Mouse (Mus musculus) kidney, embryonic 14.5 days (tissue): Measurements from ENCODE around the gene Bcl2l13. TPM values are rescaled to one million over a fixed set of nuclear protein-coding genes. Genes with fewer than 3 reads are reported as not detected.

Source experiments
- ATAC-seq: fragments of 200-750 bp; cut with Nextera tagmentation; 2 replicates; pipeline ENCODE4 v1.8.0; 2017; ENCODE audit warnings: moderate number of reproducible peaks, mild to moderate bottlenecking, moderate TSS enrichment, moderate library complexity; ENCODE audit not compliant: low FRiP score, low TSS enrichment
- H3K27ac ChIP-seq: fragments of 300-500 bp; sonication (generic); 2 replicates; pipeline ENCODE4 v1.5.1; 2014; ENCODE audit warnings: low read depth, mild to moderate bottlenecking, low read length, moderate library complexity, mixed read lengths
- H3K27me3 ChIP-seq: fragments of 300-500 bp; sonication (generic); 2 replicates; pipeline ENCODE4 v1.6.1; 2014; ENCODE audit warnings: mild to moderate bottlenecking, low read length; ENCODE audit not compliant: control insufficient read depth, insufficient read depth
- H3K36me3 ChIP-seq: fragments of 300-500 bp; sonication (generic); 2 replicates; pipeline ENCODE4 v1.6.1; 2014; ENCODE audit warnings: low read length, mixed read lengths; ENCODE audit not compliant: control insufficient read depth, insufficient read depth
- H3K4me1 ChIP-seq: fragments of 300-500 bp; sonication (generic); 2 replicates; pipeline ENCODE4 v1.6.1; 2014; ENCODE audit warnings: low read length, mixed read lengths; ENCODE audit not compliant: control insufficient read depth, insufficient read depth
- H3K4me2 ChIP-seq: fragments of 300-500 bp; sonication (generic); replicated peaks from 2 replicates; pipeline ENCODE4 v1.6.1; 2014; ENCODE audit warnings: low read depth, mild to moderate bottlenecking, low read length
- H3K4me3 ChIP-seq: fragments of 300-500 bp; sonication (generic); 2 replicates; pipeline ENCODE4 v1.5.1; 2014; ENCODE audit warnings: mild to moderate bottlenecking, low read length
- H3K9ac ChIP-seq: fragments of 300-500 bp; sonication (generic); 2 replicates; pipeline ENCODE4 v1.6.1; 2014; ENCODE audit warnings: low read depth, mild to moderate bottlenecking, low read length, moderate library complexity
- H3K9me3 ChIP-seq: fragments of 300-500 bp; sonication (generic); 2 replicates; pipeline ENCODE4 v1.6.1; 2016; ENCODE audit warnings: low read length; ENCODE audit not compliant: control insufficient read depth
- WGBS: fragments of 180-500 bp; shearing (Covaris S2); extraction: QIAGEN DNeasy Blood & Tissue Kit; methylation state at CpG from one replicate; pipeline ENCODE4 v1.1.7; 2014; 5-methylcytosine and 5-hydroxymethylcytosine counted together
- polyA plus RNA-seq: library from polyadenylated mRNA; unstranded; fragments of >200 nt; fragmentation: Nextera tagmentation; extraction: Ambion mirVana; gene quantifications from 2 replicates; pipeline ENCODE4 v1.2.1, GENCODE M21; 2014

The Bcl2l13 gene
- polyA plus RNA-seq, 1 experiment from 2014 or later = 34.0 TPM

DNA sequence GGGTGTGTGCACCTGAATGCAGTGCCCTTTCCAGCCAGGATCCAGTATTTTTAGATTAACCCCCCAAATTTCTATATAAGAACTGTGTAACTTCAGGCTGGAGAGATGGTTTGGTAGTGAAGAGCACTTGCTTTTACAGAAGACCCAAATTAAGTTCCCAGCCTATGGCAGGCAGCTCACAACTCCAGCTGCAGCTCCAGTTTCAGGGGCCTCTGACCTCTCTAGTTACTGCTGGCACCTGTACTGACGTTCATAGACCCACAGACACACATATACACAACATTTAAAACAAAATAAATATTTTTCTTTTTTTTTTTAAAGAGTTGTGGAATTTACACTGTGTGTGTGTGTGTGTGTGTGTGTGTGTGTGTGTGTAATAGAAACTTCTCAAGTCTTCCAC is 93.4 kb downstream of the Bcl2l13 start:
- Histone ChIP-seq H3K4me3 (no peak overlapping the region), H3K4me1 (no peaks in the 10 kb centered on the region), H3K9ac (no peak overlapping the region), H3K4me2 (no peak overlapping the region), H3K36me3 (peaks cover 14% of the 10 kb centered on the region), H3K27ac (no peak overlapping the region), H3K9me3 (no peaks in the 10 kb centered on the region), H3K27me3 (no peaks in the 10 kb centered on the region)
- ATAC-seq = no peak
- 13% methylated on average over 1 of the region's 1 CpGs for WGBS

DNA sequence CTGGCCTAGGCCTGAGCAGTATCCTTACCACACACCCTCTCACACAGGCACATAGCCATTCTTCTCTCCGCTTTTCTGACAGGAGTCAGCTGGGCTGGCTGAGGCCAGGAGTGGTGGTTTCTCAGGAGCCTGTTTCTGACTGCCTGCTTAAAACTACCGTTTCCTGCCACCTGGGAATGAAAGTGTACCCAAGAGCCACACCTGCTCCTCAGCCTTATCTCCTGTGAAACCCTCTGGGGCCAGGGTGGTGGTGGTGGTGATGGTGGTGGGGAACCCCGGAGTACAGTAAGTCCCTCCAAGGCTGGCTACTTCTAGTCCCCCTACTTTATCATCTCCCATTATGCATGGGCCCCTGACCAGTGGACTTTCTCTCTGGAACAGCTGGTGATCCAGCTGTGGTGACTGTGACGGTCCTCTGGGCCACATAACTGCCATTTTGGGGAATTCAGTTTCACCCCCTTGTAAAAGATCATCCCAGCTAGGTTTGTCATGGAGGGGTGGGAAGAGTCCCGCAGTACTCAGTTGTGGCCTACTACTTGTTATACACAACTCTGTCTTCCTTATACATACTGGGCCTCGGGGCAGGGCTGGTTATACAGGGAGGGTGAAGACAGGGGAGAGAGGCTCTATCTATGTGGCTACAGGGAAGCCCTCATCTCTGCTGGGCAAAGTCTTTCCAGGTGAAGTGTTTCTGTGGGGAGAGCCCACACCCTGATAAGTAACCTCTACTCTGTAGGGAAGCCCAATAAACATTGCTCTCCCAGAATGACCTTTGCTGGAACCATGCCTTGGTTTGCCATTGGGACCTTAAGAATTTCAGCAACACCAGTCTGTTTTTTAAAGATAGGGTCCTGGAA is 94.7 kb downstream of the Bcl2l13 start:
- H3K4me2 ChIP-seq = no peak overlapping the region
- H3K9me3 ChIP-seq = no peaks in the 10 kb centered on the region
- 78% methylated on average over 6 of the region's 6 CpGs for WGBS
- H3K36me3 ChIP-seq = peaks cover 19% of the 10 kb centered on the region
- no peak for ATAC-seq
- H3K27me3 ChIP-seq = no peaks in the 10 kb centered on the region
- H3K9ac ChIP-seq = no peak overlapping the region
- no peaks in the 10 kb centered on the region for H3K4me1 ChIP-seq
- no peak overlapping the region for H3K4me3 ChIP-seq
- H3K27ac ChIP-seq = no peak overlapping the region

DNA sequence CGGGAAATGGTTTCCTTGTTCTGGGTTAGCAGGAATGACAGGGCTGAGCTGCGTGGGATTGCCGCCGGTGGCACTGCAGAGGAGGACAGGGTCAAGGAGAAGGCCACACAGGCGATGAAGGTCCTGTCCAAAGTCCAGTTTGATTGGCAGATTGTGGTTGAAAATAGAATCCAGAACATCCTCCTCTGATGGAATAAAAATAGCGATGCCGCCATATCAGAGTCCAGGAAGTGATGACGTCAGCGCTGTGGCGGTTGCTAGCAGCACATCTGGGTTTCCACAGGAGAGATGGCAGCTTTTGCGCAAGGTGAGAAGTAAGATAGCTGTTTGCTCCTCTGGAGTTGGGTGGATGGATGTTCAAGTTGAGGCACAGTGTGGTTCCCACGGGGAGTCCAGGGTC is 96.6 kb downstream of the Bcl2l13 start:
- no peak overlapping the region for H3K4me3 ChIP-seq
- H3K9me3 ChIP-seq = no peaks in the 10 kb centered on the region
- H3K4me2 ChIP-seq = no peak overlapping the region
- H3K4me1 ChIP-seq = no peaks in the 10 kb centered on the region
- H3K36me3 ChIP-seq = peaks cover 19% of the 10 kb centered on the region
- no peaks in the 10 kb centered on the region for H3K27me3 ChIP-seq
- H3K27ac ChIP-seq = no peak overlapping the region
- H3K9ac ChIP-seq = no peak overlapping the region
- no peak for ATAC-seq
- 86% methylated on average over 12 of the region's 12 CpGs for WGBS

DNA sequence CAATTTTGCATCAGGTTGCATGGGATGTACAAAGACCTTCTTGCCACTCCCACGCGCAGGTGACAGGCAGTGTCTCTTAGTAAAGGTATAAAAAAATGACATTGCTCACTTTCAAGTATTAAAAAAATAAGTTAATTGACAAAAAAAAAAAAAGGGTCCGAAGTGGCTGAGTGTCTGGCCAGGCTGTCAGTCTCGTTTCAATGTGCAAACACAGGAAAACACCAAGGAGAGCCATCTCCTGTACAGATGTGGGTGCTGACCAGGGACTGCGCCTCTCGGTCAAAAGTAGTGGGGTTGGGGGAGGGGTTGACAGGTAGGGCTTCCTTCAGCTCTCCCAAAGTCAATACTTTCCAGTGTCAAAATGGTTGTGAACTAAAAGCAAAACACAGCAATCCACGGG is 97.7 kb downstream of the Bcl2l13 start:
- Histone ChIP-seq H3K4me1 (no peaks in the 10 kb centered on the region), H3K9ac (no peak overlapping the region), H3K9me3 (no peaks in the 10 kb centered on the region), H3K4me2 (no peak overlapping the region), H3K27ac (no peak overlapping the region), H3K4me3 (no peak overlapping the region), H3K27me3 (no peaks in the 10 kb centered on the region), H3K36me3 (peaks cover 19% of the 10 kb centered on the region)
- WGBS = 89% methylated on average over 7 of the region's 7 CpGs
- ATAC-seq = no peak

DNA sequence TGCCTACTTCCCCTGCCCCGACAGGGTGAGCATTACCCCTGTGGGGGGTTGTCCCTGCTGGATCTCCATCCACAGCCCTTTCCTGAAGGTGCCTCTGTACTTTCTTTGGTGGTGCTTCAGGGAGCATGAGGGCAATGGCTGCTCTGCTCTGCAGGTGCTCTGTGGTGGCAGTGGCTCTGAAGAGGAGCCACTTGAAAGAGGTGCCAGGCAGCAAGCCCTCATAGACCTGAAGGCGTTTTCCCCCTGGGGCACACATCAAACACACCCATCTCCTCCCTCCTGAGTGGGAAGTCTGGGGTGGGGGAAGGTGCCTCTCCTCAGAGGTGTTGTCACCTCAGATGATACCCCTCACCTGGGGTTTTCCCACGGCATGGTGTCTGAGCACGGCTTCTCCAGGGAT is 98.2 kb downstream of the Bcl2l13 start:
- no peak for ATAC-seq
- H3K4me2 ChIP-seq = no peak overlapping the region
- no peaks in the 10 kb centered on the region for H3K4me1 ChIP-seq
- no peaks in the 10 kb centered on the region for H3K27me3 ChIP-seq
- peaks cover 19% of the 10 kb centered on the region for H3K36me3 ChIP-seq
- 76% methylated on average over 4 of the region's 4 CpGs for WGBS
- H3K4me3 ChIP-seq = no peak overlapping the region
- no peaks in the 10 kb centered on the region for H3K9me3 ChIP-seq
- H3K27ac ChIP-seq = no peak overlapping the region
- H3K9ac ChIP-seq = no peak overlapping the region

DNA sequence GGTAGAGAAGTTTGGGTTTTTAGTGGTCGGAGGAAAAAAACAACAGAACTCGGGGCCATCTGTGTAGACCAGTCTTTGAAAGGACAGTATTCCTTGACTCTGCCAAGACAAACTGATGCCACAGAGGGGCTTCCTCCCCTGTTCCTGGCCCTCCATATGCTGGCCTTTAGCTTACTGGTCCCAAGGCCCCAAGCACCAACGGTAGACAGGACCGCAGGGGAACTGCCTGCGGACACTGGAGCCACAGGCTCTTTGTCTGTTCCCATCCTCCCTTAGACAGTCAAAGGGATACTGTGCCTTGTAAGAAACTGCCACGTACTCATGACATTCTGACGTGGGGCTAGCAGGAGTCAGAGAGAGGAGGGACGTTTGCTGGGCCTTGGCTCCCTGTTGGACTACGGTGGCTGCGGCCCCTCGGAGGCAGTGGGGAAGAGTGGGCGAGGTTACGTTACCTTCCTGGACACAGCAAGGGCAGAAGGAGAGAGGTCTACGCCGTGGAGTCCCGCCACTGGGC is 101.1 kb downstream of the Bcl2l13 start:
- WGBS = 77% methylated on average over 16 of the region's 16 CpGs
- Histone ChIP-seq H3K9ac (no peak overlapping the region), H3K27me3 (no peaks in the 10 kb centered on the region), H3K9me3 (no peaks in the 10 kb centered on the region), H3K4me1 (no peaks in the 10 kb centered on the region), H3K4me3 (no peak overlapping the region), H3K4me2 (no peak overlapping the region), H3K27ac (no peak overlapping the region), H3K36me3 (peaks cover 19% of the 10 kb centered on the region)
- no peak for ATAC-seq

DNA sequence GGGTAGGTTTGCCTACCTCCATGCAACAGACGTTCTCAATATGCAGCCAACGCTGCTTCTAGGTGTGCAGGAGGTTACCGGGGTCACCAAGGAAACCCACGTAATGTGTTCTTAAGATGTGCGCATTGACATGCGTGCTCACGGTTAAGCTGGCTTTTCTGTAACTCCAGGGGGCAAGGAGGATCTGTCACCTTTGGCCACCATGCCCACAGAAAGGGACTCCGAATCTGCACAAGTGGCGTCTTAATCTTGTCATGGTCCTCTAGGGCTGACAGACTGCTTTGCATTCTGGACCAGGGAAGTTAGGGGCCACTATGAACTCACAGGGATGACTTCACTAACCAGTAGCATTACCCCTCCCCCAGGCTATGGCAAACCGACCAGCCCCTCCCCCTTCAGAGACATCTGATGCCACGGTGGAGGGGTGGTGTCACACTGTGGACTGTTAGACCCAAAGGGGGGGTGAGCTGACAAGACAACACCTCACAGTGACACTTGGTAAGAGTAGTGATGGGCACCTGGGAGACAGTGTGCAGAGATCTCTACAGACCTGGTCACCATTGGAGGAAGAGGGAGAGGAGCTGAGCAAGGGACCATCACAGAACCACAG is 102.1 kb downstream of the Bcl2l13 start:
- Histone ChIP-seq H3K36me3 (peaks cover 11% of the 10 kb centered on the region), H3K27ac (no peak overlapping the region), H3K27me3 (no peaks in the 10 kb centered on the region), H3K4me1 (no peaks in the 10 kb centered on the region), H3K4me3 (no peak overlapping the region), H3K9me3 (no peaks in the 10 kb centered on the region), H3K4me2 (no peak overlapping the region), H3K9ac (no peak overlapping the region)
- ATAC-seq = no peak; the same call in 1 of the 2 replicates
- 79% methylated on average over 11 of the region's 11 CpGs for WGBS

DNA sequence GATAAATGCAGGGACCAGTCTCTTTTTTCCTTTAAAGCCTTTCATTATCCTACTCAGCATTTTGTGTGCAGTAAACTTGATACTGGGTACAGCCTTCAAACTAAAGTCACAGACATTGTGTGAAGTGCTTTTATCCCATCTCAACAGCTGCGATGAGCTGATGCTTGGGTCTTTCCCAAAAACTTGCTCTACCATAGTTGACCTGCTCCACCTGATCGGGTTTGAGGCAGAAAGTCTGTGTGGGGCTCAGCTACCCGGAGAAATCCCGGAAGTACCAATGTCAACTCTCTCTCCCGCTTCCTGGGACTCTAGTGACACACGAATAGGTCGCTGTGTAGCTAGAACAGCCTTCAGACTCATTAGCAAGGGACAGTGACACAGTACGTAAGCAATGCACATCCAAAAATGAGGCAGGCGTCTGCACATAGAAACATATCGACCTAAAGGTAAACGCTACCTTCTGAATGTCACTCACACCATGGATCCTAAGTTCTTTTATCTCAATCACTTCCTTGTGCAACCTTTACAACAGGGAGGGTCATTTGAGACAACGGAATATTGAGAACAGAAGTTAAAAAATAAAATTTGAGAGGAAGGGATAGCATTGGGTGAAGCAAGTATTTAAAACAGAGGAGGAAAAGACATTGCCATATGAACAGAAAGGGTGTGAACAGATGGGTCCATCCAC is 102.9 kb downstream of the Bcl2l13 start:
- no peaks in the 10 kb centered on the region for H3K9me3 ChIP-seq
- H3K27ac ChIP-seq = no peak overlapping the region
- no peak for ATAC-seq
- H3K4me3 ChIP-seq = no peak overlapping the region
- 90% methylated on average over 12 of the region's 12 CpGs for WGBS
- H3K36me3 ChIP-seq = peaks cover 11% of the 10 kb centered on the region
- no peak overlapping the region for H3K9ac ChIP-seq
- no peak overlapping the region for H3K4me2 ChIP-seq
- no peaks in the 10 kb centered on the region for H3K4me1 ChIP-seq
- no peaks in the 10 kb centered on the region for H3K27me3 ChIP-seq

DNA sequence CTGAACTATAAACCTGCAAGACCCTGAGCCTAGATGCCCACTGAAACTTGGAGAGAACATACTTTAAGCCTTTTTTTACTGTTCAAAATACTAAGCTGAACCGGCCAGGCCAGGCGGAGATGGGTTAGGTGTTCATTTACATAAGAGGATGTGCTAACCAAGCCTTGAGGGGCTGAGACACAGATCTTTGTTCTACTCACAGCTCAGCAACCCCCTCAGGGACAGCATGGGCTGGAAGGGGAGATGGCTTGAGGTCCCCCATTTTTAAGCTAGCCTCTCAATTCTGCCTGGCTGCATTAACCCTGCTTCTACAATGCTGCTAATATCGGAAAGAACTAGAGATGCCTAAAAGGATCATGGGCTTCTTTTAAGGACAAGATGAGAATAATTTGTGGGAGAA is 103.8 kb downstream of the Bcl2l13 start:
- Histone ChIP-seq H3K4me3 (no peak overlapping the region), H3K27ac (no peak overlapping the region), H3K4me2 (no peak overlapping the region), H3K9ac (no peak overlapping the region), H3K9me3 (no peaks in the 10 kb centered on the region), H3K27me3 (no peaks in the 10 kb centered on the region), H3K4me1 (no peaks in the 10 kb centered on the region), H3K36me3 (peaks cover 2% of the 10 kb centered on the region; the same call in 1 of the 2 replicates)
- no peak for ATAC-seq
- 87% methylated on average over 3 of the region's 3 CpGs for WGBS
